Mouse (Mus musculus) embryo, embryonic 9.5 days (tissue): ENCODE measurements around the gene Hoxb8.

Experiments used
- DNase-seq: peaks from one replicate; pipeline ENCODE4 v3.0.0-alpha.2; 2017; ENCODE audit errors: extremely low spot score

The Hoxb8 gene

GRCm38 (mm10) chr11:96332618-96333032, 50.9 kb downstream of the Hoxb8 start:
- no peak for DNase-seq

GRCm38 (mm10) chr11:96333241-96334001, 51.7 kb downstream of the Hoxb8 start:
- DNase-seq: no peak

GRCm38 (mm10) chr11:96334002-96334364, 52.3 kb downstream of the Hoxb8 start:
- DNase-seq: no peak
